Mouse (Mus musculus) forebrain, embryonic 16.5 days (tissue): ENCODE data around the gene Kif26b. TPM values are rescaled to one million over a fixed set of nuclear protein-coding genes. Genes with fewer than 3 reads are reported as not detected.

ENCODE experiments used
- ATAC-seq: fragments of 200-750 bp; cut with Nextera tagmentation; 2 replicates; pipeline ENCODE4 v1.8.0; 2017; ENCODE audit warnings: mild to moderate bottlenecking, moderate library complexity
- H3K27ac ChIP-seq: fragments of 300-500 bp; sonication (generic); 2 replicates; pipeline ENCODE4 v1.5.1; 2014; ENCODE audit warnings: low read length, control low read depth
- H3K27me3 ChIP-seq: fragments of 300-500 bp; sonication (generic); replicated peaks from 2 replicates; pipeline ENCODE4 v1.6.1; 2014; ENCODE audit warnings: low read length; ENCODE audit not compliant: control insufficient read depth, insufficient read depth
- H3K36me3 ChIP-seq: fragments of 300-500 bp; sonication (generic); 2 replicates; pipeline ENCODE4 v1.6.1; 2014; ENCODE audit not compliant: control insufficient read depth, insufficient read depth
- H3K4me1 ChIP-seq: fragments of 300-500 bp; sonication (generic); replicated peaks from 2 replicates; pipeline ENCODE4 v1.6.1; 2014; ENCODE audit warnings: low read length; ENCODE audit not compliant: control insufficient read depth, insufficient read depth
- H3K4me2 ChIP-seq: fragments of 300-500 bp; sonication (generic); 2 replicates; pipeline ENCODE4 v1.6.1; 2014; ENCODE audit warnings: mild to moderate bottlenecking, low read length, control low read depth
- H3K4me3 ChIP-seq: fragments of 300-500 bp; sonication (generic); replicated peaks from 2 replicates; pipeline ENCODE4 v1.5.1; 2014; ENCODE audit warnings: mild to moderate bottlenecking, low read length, control low read depth
- H3K9ac ChIP-seq: fragments of 300-500 bp; sonication (generic); replicated peaks from 2 replicates; pipeline ENCODE4 v1.6.1; 2014; ENCODE audit warnings: low read depth, low read length, control low read depth
- H3K9me3 ChIP-seq: fragments of 300-500 bp; sonication (generic); 2 replicates; pipeline ENCODE4 v1.6.1; 2016; ENCODE audit warnings: low read length; ENCODE audit not compliant: control insufficient read depth
- WGBS: fragments of 180-500 bp; shearing (Covaris S2); extraction: QIAGEN DNeasy Blood & Tissue Kit; methylation state at CpG from one replicate; pipeline ENCODE4 v1.1.7; 2014; 5-methylcytosine and 5-hydroxymethylcytosine counted together
- polyA plus RNA-seq: library from polyadenylated mRNA; unstranded; fragments of >200 nt; fragmentation: Nextera tagmentation; extraction: Ambion mirVana; gene quantifications from 2 replicates; pipeline ENCODE4 v1.2.1, GENCODE M21; 2015

Gene Kif26b
- polyA plus RNA-seq, 1 experiment from 2014 or later: 5.3 TPM

DNA sequence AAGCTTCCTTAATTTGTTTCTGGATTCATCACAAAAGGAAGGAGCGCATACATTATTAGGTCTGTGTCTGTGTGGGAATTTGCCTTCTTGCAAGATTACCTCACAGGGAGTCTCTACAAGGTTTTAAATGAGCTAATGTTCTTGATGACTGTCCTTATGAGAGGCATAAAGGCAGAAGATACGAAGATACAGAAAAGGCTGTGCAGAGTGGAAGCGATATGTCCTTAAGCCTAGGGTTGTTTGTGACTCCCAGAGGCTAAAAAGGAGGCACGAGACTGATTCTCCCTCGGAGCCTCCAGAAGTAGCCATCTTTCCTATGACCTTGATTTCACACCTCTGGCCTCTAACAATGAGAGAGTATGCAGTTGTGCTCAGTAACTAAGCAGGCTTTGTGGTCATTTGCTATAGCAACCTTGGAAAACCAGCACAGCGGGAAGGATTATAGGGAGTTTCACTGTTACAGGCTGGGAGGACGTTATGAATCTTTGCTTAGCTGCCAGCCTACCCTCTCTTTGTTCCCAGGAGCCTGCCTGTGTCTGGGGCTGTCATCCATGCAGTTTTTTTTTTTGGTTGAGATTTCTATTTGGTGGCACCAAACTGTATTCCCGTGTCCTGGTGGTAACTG, 80.3 kb downstream of the Kif26b start:
- H3K36me3 ChIP-seq: no peaks in the 10 kb centered on the region
- ATAC-seq: no peak
- H3K4me3 ChIP-seq: no peak overlapping the region
- H3K9ac ChIP-seq: no peak overlapping the region
- 65% methylated on average over 8 of the region's 8 CpGs for WGBS
- no peaks in the 10 kb centered on the region for H3K9me3 ChIP-seq
- no peaks in the 10 kb centered on the region for H3K27me3 ChIP-seq
- H3K4me2 ChIP-seq: no peak overlapping the region
- no peak overlapping the region for H3K27ac ChIP-seq
- H3K4me1 ChIP-seq: peaks cover 14% of the 10 kb centered on the region; the same call in 1 of the 2 replicates

DNA sequence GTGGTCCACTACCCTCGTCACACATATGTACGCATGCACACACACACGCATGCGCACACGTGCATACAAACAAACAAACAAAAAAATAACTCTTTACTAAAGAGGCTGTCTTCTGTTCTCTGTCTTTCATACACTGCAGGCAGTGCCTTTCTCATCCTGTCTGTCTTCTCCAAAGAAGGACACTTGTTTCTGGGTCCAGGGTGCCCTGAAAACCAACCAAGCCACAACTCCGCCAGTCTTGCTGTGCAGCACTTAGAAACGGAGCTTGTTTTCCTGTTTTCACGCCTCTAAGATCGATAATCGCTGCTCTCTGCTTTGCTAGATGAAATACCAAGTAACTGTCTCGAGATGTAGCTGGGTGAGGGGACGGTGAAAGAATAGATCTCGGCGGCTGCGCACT, 82.6 kb downstream of the Kif26b start:
- no peak overlapping the region for H3K4me3 ChIP-seq
- WGBS: 80% methylated on average over 15 of the region's 15 CpGs
- H3K27ac ChIP-seq: no peak overlapping the region
- no peak overlapping the region for H3K9ac ChIP-seq
- H3K4me1 ChIP-seq: peaks cover 14% of the 10 kb centered on the region; the same call in 1 of the 2 replicates
- no peaks in the 10 kb centered on the region for H3K27me3 ChIP-seq
- no peaks in the 10 kb centered on the region for H3K36me3 ChIP-seq
- no peak for ATAC-seq
- H3K9me3 ChIP-seq: no peaks in the 10 kb centered on the region
- no peak overlapping the region for H3K4me2 ChIP-seq

DNA sequence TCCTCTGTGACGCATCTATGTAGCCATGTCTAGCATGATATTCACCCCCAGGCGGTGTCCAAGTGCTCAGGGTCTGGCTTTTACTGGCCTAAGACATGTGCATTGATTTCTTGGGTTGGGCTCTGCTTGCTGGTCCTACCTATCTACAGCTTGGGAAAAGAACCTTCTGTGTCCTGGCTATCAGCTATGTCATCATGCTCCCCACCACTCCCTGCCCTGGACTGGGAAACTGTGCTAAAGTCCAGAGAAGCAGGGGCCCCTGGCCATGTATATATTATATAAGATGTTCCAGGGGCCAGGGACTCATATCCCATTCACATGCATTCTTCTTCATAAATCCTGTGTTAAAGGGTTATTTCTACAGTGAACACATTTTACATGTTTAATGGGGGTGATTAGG, 92.4 kb downstream of the Kif26b start:
- no peak for ATAC-seq
- no peak overlapping the region for H3K9ac ChIP-seq
- no peak overlapping the region for H3K4me3 ChIP-seq
- no peak overlapping the region for H3K4me2 ChIP-seq
- H3K9me3 ChIP-seq: no peaks in the 10 kb centered on the region
- H3K27me3 ChIP-seq: no peaks in the 10 kb centered on the region
- H3K4me1 ChIP-seq: peaks cover 5% of the 10 kb centered on the region; the same call in 1 of the 2 replicates
- H3K27ac ChIP-seq: no peak overlapping the region
- 91% methylated on average over 2 of the region's 2 CpGs for WGBS
- H3K36me3 ChIP-seq: no peaks in the 10 kb centered on the region

DNA sequence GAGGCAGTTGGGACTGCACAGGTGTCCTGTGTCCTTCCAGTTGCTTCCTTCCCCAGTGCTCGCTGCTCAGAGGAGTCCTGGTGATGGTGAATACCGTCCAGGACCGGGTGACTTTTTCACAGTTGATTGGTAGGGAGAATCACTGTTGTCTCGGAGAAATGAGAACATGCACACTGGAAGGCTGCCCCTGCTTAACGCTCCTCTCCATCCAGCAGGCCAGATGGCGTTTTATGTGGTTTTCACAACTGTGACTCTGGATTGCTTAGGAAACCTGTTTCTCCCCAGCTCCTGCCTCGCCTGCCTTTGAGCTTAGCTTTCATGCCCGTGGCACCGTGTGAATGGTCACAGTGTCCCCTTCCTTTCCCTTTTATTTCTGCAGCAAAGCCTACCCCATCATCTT, 95.0 kb downstream of the Kif26b start:
- Histone ChIP-seq H3K27ac (no peak overlapping the region), H3K9me3 (no peaks in the 10 kb centered on the region), H3K27me3 (no peaks in the 10 kb centered on the region), H3K36me3 (no peaks in the 10 kb centered on the region), H3K9ac (no peak overlapping the region), H3K4me2 (no peak overlapping the region), H3K4me3 (no peak overlapping the region), H3K4me1 (peaks cover 5% of the 10 kb centered on the region; the same call in 1 of the 2 replicates)
- 49% methylated on average over 9 of the region's 9 CpGs for WGBS
- peak; percentile 57; the same call in 1 of the 2 replicates for ATAC-seq

DNA sequence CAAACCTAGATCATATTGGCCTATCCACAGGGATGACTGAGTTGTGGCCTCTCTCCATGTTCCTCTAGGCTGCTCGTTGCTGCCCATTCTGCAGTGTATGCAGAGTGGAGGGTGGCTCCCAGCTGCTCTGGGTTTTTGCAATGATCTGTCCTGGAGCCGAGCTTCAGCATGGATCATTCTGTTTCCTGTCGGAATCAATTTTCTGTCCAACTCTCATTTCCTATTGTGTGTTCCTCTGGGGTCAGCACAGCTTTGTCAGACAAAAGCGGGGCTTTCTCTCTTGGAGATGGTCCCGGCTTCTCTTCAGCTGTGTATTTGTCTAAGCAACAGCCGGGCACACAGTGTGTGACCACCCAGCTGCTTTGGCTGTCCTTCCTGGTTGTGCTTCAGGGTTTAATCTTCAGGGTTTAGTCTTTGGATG, 98.0 kb downstream of the Kif26b start:
- H3K36me3 ChIP-seq: no peaks in the 10 kb centered on the region
- no peak overlapping the region for H3K9ac ChIP-seq
- no peaks in the 10 kb centered on the region for H3K9me3 ChIP-seq
- H3K4me1 ChIP-seq: peaks cover 6% of the 10 kb centered on the region; the same call in 1 of the 2 replicates
- H3K27me3 ChIP-seq: no peaks in the 10 kb centered on the region
- no peak overlapping the region for H3K4me2 ChIP-seq
- no peak overlapping the region for H3K27ac ChIP-seq
- no peak overlapping the region for H3K4me3 ChIP-seq
- 40% methylated on average over 6 of the region's 6 CpGs for WGBS
- ATAC-seq: peak; percentile 67

DNA sequence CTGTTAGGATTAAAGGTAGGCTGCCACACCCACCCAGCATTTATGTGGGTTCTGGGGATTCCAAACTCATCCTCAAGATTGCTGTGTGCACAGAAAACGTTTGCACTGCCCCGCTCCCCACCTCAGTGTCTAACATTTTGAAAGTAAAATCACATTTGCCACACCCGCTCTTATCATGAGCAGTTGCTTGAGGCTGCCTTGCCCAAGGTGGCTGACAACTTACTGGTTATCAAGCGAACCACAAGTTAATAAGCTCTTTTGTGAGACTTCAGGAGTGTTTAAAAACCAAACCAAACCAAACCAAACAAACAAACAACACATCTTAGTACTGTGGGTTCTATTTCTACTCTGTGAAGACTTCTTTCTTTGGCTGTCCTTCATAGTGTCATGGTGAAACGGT, 101.1 kb downstream of the Kif26b start:
- WGBS: 87% methylated on average over 5 of the region's 5 CpGs

DNA sequence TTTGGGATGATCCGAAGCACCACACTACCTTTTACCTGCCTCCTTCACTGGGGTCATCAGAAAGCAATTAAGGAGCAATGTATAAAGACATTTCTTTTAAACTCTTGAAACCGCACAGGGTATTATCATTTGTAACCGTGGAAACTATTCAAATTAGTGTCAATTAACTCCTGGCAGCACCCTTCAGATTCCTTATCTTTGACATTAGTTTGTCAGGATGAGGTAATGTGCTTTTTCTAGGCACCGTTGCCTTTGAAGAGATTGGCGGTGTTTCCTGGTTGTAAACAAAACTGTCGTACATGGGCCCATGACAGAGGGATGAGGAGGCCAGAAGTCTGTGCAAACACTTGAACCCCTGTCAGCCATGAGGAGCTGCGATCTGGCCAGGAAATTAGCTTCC, 102.9 kb downstream of the Kif26b start:
- no peak overlapping the region for H3K4me2 ChIP-seq
- H3K9ac ChIP-seq: no peak overlapping the region
- H3K27me3 ChIP-seq: no peaks in the 10 kb centered on the region
- no peaks in the 10 kb centered on the region for H3K9me3 ChIP-seq
- peaks cover 5% of the 10 kb centered on the region; the same call in 1 of the 2 replicates for H3K4me1 ChIP-seq
- WGBS: 37% methylated on average over 7 of the region's 7 CpGs
- ATAC-seq: no peak
- no peak overlapping the region for H3K27ac ChIP-seq
- H3K4me3 ChIP-seq: no peak overlapping the region
- no peaks in the 10 kb centered on the region for H3K36me3 ChIP-seq

More for the DNA sequence above, 101.1 kb downstream of the Kif26b start:
- no peaks in the 10 kb centered on the region for H3K27me3 ChIP-seq
- ATAC-seq: no peak
- H3K4me2 ChIP-seq: no peak overlapping the region
- H3K36me3 ChIP-seq: no peaks in the 10 kb centered on the region
- H3K9ac ChIP-seq: no peak overlapping the region
- no peak overlapping the region for H3K4me3 ChIP-seq
- H3K4me1 ChIP-seq: peaks cover 5% of the 10 kb centered on the region; the same call in 1 of the 2 replicates
- H3K9me3 ChIP-seq: no peaks in the 10 kb centered on the region
- no peak overlapping the region for H3K27ac ChIP-seq

DNA sequence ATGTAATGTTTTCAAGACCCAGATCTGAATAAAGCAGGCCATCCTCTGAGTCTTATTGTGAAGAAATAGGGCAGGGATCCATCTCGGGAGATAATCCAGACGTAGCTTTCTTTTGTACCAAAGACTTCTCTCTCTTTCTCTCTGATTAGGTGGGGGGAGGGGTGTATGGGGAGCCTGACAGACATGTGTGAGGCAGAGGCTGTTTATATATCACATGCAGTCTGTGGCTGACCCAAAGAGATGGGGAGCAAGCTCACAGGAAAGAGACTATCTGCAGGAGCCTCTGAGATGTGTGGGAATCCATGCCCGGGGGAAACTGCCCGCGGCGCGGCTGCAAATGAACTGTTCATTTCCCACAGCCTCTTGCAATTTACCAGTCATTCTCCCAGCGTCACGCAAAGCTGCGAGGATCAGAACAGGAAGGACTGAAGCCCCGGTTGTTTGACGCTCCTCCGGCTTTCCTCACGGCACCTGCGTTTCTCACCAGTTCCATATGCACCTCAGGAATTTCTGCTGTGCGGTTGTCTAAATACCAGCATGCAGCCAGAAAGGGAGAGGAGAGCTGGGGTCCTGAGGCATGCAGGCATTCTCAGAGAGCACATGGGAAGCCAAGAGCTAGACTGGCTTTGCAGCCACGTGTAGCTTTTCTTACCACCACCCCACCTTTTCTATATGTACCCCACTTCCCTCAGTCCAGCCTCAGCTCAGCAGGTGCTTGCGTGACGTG, 105.6 kb downstream of the Kif26b start:
- H3K9me3 ChIP-seq: no peaks in the 10 kb centered on the region
- no peaks in the 10 kb centered on the region for H3K27me3 ChIP-seq
- H3K4me1 ChIP-seq: peaks cover 5% of the 10 kb centered on the region; the same call in 1 of the 2 replicates
- no peak overlapping the region for H3K9ac ChIP-seq
- no peak overlapping the region for H3K4me3 ChIP-seq
- H3K27ac ChIP-seq: no peak overlapping the region
- no peaks in the 10 kb centered on the region for H3K36me3 ChIP-seq
- ATAC-seq: peak; percentile 45; the same call in 1 of the 2 replicates
- 58% methylated on average over 19 of the region's 19 CpGs for WGBS
- H3K4me2 ChIP-seq: no peak overlapping the region

DNA sequence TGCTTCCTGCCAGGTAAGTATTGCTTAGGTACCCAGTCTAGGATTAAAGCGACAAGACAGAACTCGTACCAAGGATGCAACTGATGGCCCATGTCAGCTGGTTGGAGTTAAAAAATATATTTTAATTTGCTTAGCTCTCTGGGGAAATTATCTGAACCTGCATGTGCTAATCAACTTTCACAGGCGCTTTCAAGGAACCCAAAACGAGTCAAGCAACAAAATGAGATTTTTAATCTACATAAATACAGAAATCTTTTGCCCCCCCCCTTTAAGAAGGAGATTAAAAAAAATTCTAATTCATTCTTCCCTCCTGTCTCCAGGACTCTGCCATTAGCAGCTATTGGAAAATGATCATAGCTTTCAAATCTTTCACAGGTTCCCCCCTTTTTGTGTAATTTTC, 106.5 kb downstream of the Kif26b start:
- H3K4me3 ChIP-seq: no peak overlapping the region
- no peak overlapping the region for H3K4me2 ChIP-seq
- WGBS: 87% methylated on average over 4 of the region's 4 CpGs
- no peaks in the 10 kb centered on the region for H3K9me3 ChIP-seq
- no peak overlapping the region for H3K27ac ChIP-seq
- H3K36me3 ChIP-seq: no peaks in the 10 kb centered on the region
- ATAC-seq: no peak
- no peaks in the 10 kb centered on the region for H3K27me3 ChIP-seq
- no peak overlapping the region for H3K9ac ChIP-seq
- H3K4me1 ChIP-seq: peaks cover 5% of the 10 kb centered on the region; the same call in 1 of the 2 replicates
